Mouse (Mus musculus) CH12.LX (cell line): ENCODE results near the gene Gabrb1. TPM values are rescaled to one million over a fixed set of nuclear protein-coding genes. Genes with fewer than 3 reads are reported as not detected.

Source experiments
- DNase-seq: peaks from one replicate; pipeline ENCODE4 v3.0.0-alpha.2; 2013; ENCODE audit errors: extremely low read depth
- H3K27ac ChIP-seq: 2 replicates; pipeline ENCODE4 v1.5.1; 2012; ENCODE audit warnings: low read depth, mild to moderate bottlenecking, control low read depth, moderate library complexity; ENCODE audit not compliant: insufficient read depth
- H3K27me3 ChIP-seq: replicated peaks from 2 replicates; pipeline ENCODE3; 2012; ENCODE audit warnings: inconsistent platforms
- H3K36me3 ChIP-seq, 2 experiments: replicated peaks in 1 of 2; 2 replicates each; pipeline versions ENCODE3 to v1.6.1; 2012; ENCODE audit warnings: inconsistent platforms in 1 of 2, low read length in 1 of 2, mild to moderate bottlenecking in 1 of 2, mixed read lengths in 1 of 2, moderate library complexity in 1 of 2; ENCODE audit not compliant: control insufficient read depth in 1 of 2, insufficient read depth in 1 of 2
- H3K4me1 ChIP-seq, 2 experiments: 2 replicates each; pipeline ENCODE4 v1.6.1; 2012; ENCODE audit warnings: inconsistent platforms in 1 of 2, moderate library complexity in 1 of 2; ENCODE audit not compliant: insufficient read depth in 2 of 2, control insufficient read depth in 1 of 2
- H3K4me2 ChIP-seq: 2 replicates; pipeline ENCODE4 v1.6.1; 2012; ENCODE audit warnings: low read depth, mild to moderate bottlenecking, control low read depth; ENCODE audit not compliant: poor library complexity, insufficient read depth, severe bottlenecking
- H3K4me3 ChIP-seq, 3 experiments: fragments of 150-350 bp in 1 of 3; sonication (generic) in 1 of 3; replicated peaks in 1 of 3; 2 replicates each; pipeline versions ENCODE3 to v1.5.1; 2011 to 2012; ENCODE audit warnings: low read depth in 2 of 3, low read length in 2 of 3, mild to moderate bottlenecking in 2 of 3, moderate library complexity in 2 of 3, control low read depth in 1 of 3, improper control_type of control experiment in 1 of 3, inconsistent platforms in 1 of 3, mixed read lengths in 1 of 3; ENCODE audit not compliant: poor library complexity in 1 of 3
- H3K79me2 ChIP-seq: replicated peaks from 2 replicates; pipeline ENCODE4 v1.6.1; 2012; ENCODE audit warnings: mild to moderate bottlenecking, moderate library complexity; ENCODE audit not compliant: control insufficient read depth, poor library complexity, insufficient read depth, severe bottlenecking; ENCODE audit errors: extremely low read depth
- H3K9ac ChIP-seq: 2 replicates; pipeline ENCODE4 v1.6.1; 2012; ENCODE audit warnings: low read depth, mild to moderate bottlenecking, control low read depth, moderate library complexity; ENCODE audit not compliant: insufficient read depth
- H3K9me3 ChIP-seq: replicated peaks from 2 replicates; pipeline ENCODE3; 2012; ENCODE audit warnings: low read length, inconsistent platforms, mixed read lengths
- BHLHE40 ChIP-seq: IDR thresholded peaks from 2 replicates; pipeline ENCODE4 v1.6.1; 2011; ENCODE audit warnings: mild to moderate bottlenecking, low read depth, low read length, improper control_type of control experiment
- CHD1 ChIP-seq: IDR thresholded peaks from 2 replicates; pipeline ENCODE4 v1.6.1; 2012; ENCODE audit warnings: low read depth, low read length, improper control_type of control experiment, inconsistent platforms
- CHD2 ChIP-seq: IDR thresholded peaks from 2 replicates; pipeline ENCODE4 v1.6.1; 2011; ENCODE audit warnings: low read length, improper control_type of control experiment
- CTCF ChIP-seq, 2 experiments: IDR thresholded peaks in 1 of 2; conservative IDR thresholded peaks in 1 of 2; 2 replicates each; pipeline ENCODE4 v1.5.1; 2011 to 2012; ENCODE audit warnings: low read depth in 2 of 2, low read length in 2 of 2, improper control_type of control experiment in 1 of 2, inconsistent platforms in 1 of 2, mild to moderate bottlenecking in 1 of 2, moderate library complexity in 1 of 2
- E2F4 ChIP-seq: IDR thresholded peaks from 2 replicates; pipeline ENCODE4 v1.6.1; 2011; ENCODE audit warnings: low read depth, low read length, improper control_type of control experiment; ENCODE audit not compliant: insufficient replicate concordance
- EP300 ChIP-seq: IDR thresholded peaks from 2 replicates; pipeline ENCODE4 v1.6.1; 2011; ENCODE audit warnings: low read length, improper control_type of control experiment
- IRF4 ChIP-seq: IDR thresholded peaks from 2 replicates; pipeline ENCODE4 v1.6.1; 2014; ENCODE audit warnings: low read depth, mild to moderate bottlenecking, inconsistent platforms, low read length, improper control_type of control experiment
- JUND ChIP-seq: conservative IDR thresholded peaks from 2 replicates; pipeline ENCODE4 v1.6.1; 2011; ENCODE audit warnings: low read depth, low read length, improper control_type of control experiment
- KAT2A ChIP-seq: IDR thresholded peaks from 2 replicates; pipeline ENCODE4 v1.6.1; 2012; ENCODE audit warnings: low read length, improper control_type of control experiment, inconsistent platforms; ENCODE audit not compliant: insufficient replicate concordance
- MAFK ChIP-seq: IDR thresholded peaks from 2 replicates; pipeline ENCODE4 v1.6.1; 2011; ENCODE audit warnings: low read length, improper control_type of control experiment; ENCODE audit not compliant: insufficient replicate concordance
- MAX ChIP-seq: IDR thresholded peaks from 2 replicates; pipeline ENCODE4 v1.6.1; 2011; ENCODE audit warnings: low read length, improper control_type of control experiment
- MYC ChIP-seq: IDR thresholded peaks from 2 replicates; pipeline ENCODE4 v1.6.1; 2011; ENCODE audit warnings: low read depth, mild to moderate bottlenecking, improper control_type of control experiment, low read length
- NELFE ChIP-seq: IDR thresholded peaks from 2 replicates; pipeline ENCODE4 v1.6.1; 2011; ENCODE audit warnings: low read depth, low read length, improper control_type of control experiment
- NRF1 ChIP-seq: IDR thresholded peaks from 2 replicates; pipeline ENCODE4 v1.6.1; 2014; ENCODE audit warnings: low read depth, mild to moderate bottlenecking, inconsistent platforms, low read length, improper control_type of control experiment, moderate library complexity
- PAX5 ChIP-seq: IDR thresholded peaks from 2 replicates; pipeline ENCODE4 v1.6.1; 2012; ENCODE audit warnings: low read length, inconsistent platforms, mixed read lengths
- POLR2AphosphoS2 ChIP-seq: IDR thresholded peaks from 2 replicates; pipeline ENCODE4 v1.6.1; 2011; ENCODE audit warnings: low read depth, low read length, improper control_type of control experiment
- RAD21 ChIP-seq: IDR thresholded peaks from 2 replicates; pipeline ENCODE4 v1.6.1; 2011; ENCODE audit warnings: low read depth, mild to moderate bottlenecking, low read length, improper control_type of control experiment, moderate library complexity
- SMC3 ChIP-seq: IDR thresholded peaks from 2 replicates; pipeline ENCODE4 v1.6.1; 2011; ENCODE audit warnings: low read depth, low read length, improper control_type of control experiment
- USF1 ChIP-seq: IDR thresholded peaks from 2 replicates; pipeline ENCODE4 v1.6.1; 2014; ENCODE audit warnings: low read depth, mild to moderate bottlenecking, inconsistent platforms, low read length, improper control_type of control experiment
- ZKSCAN1 ChIP-seq: IDR thresholded peaks from 2 replicates; pipeline ENCODE4 v1.6.1; 2012; ENCODE audit warnings: low read depth, inconsistent platforms, low read length, improper control_type of control experiment, borderline replicate concordance
- ZMIZ1 ChIP-seq: IDR thresholded peaks from 2 replicates; pipeline ENCODE4 v1.6.1; 2012; ENCODE audit warnings: low read depth, mild to moderate bottlenecking, inconsistent platforms, low read length, improper control_type of control experiment
- ZNF384 ChIP-seq: IDR thresholded peaks from 2 replicates; pipeline ENCODE4 v1.6.1; 2012; ENCODE audit warnings: low read depth, low read length, improper control_type of control experiment, inconsistent platforms
- dilution Hi-C: fragments of 300-500 bp; cut with MboI; formaldehyde crosslinking; loops from 2 replicates; pipeline ENCODE4 v1.14.3; 2020; ENCODE audit warnings: low sequenced_read_pairs; ENCODE audit not compliant: extremely low pct_unique_long_range_greater_than_20kb, extremely low pct_ligation_motif_present
- in situ Hi-C: fragments of 300-500 bp; cut with MboI; formaldehyde crosslinking; loops from 3 replicates; pipeline ENCODE4 v1.14.3; 2019; ENCODE audit warnings: low sequenced_read_pairs, low pct_ligation_motif_present, low pct_unique_long_range_greater_than_20kb, mixed read lengths
- polyA plus RNA-seq: library from polyadenylated mRNA; unstranded; fragments of >175 nt; gene quantifications from 2 replicates; pipeline ENCODE4 v1.2.1, GENCODE M21; 2012; ENCODE audit warnings: low read depth; ENCODE audit not compliant: insufficient read length
- total RNA-seq, 2 experiments: library from RNA; depleted of rRNA; stranded (reverse); fragments of 300-350 nt in 1 of 2; fragments of >200 nt in 1 of 2; gene quantifications; 2 replicates each; pipeline ENCODE4 v1.2.3; 2012 to 2014

Gene Gabrb1
- total and polyA plus RNA-seq, 3 experiments, result 0.04 TPM; not detected in 2

DNA sequence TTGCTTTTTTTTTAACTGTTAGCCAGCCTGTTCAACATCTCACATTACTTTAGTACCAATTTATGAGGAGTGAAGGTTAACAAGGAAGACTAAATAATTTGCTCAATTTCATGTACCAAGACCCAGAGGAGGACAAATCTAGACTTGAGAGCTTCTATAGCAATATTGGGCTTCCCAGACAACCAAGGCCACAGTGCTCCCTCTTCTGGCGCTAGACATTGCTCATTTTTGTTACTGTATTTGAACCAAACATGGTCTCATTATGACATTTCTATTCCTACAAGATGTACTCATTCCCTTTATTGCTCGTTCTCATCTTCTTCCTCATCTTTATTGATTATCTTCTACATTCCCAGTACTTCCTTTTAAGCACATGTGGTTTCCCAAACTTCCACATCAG, 307.6 kb downstream of the Gabrb1 start:
- Histone ChIP-seq H3K4me1 (no peaks in the 10 kb centered on the region), H3K79me2 (no peaks in the 10 kb centered on the region), H3K9ac (no peak overlapping the region), H3K4me2 (no peak overlapping the region), H3K27ac (no peak overlapping the region), H3K27me3 (no peaks in the 10 kb centered on the region), H3K9me3 (no peaks in the 10 kb centered on the region), H3K4me3 (no peak overlapping the region), H3K36me3 (no peaks in the 10 kb centered on the region)
- dilution Hi-C loops (no loop called here), in situ Hi-C loops (no loop called here)
- no peak for TF ChIP-seq NELFE
- no peak for TF ChIP-seq MAX
- TF ChIP-seq ZKSCAN1, result no peak
- no peak for TF ChIP-seq USF1
- peak in 1 of 2 experiments; percentile 56; a peak in 2 of 4 replicates for TF ChIP-seq CTCF (conservative IDR thresholded peaks at IDR 0.05 in 1 of 2, IDR thresholded peaks at IDR 0.05 in 1 of 2; ENCODE audit: low read depth in 2 of 2, low read length in 2 of 2)
- TF ChIP-seq ZMIZ1, result no peak
- TF ChIP-seq MAFK, result no peak
- TF ChIP-seq RAD21, result peak; percentile 50
- TF ChIP-seq CHD2, result no peak
- no peak for TF ChIP-seq CHD1
- TF ChIP-seq E2F4, result no peak
- peak; percentile 60 for TF ChIP-seq SMC3
- TF ChIP-seq KAT2A, result no peak
- TF ChIP-seq IRF4, result no peak
- TF ChIP-seq BHLHE40, result no peak
- TF ChIP-seq NRF1, result no peak
- no peak for TF ChIP-seq MYC
- no peak for TF ChIP-seq EP300
- TF ChIP-seq POLR2AphosphoS2, result no peak
- TF ChIP-seq JUND, result no peak
- TF ChIP-seq ZNF384, result no peak
- DNase-seq, result peak; percentile 12

DNA sequence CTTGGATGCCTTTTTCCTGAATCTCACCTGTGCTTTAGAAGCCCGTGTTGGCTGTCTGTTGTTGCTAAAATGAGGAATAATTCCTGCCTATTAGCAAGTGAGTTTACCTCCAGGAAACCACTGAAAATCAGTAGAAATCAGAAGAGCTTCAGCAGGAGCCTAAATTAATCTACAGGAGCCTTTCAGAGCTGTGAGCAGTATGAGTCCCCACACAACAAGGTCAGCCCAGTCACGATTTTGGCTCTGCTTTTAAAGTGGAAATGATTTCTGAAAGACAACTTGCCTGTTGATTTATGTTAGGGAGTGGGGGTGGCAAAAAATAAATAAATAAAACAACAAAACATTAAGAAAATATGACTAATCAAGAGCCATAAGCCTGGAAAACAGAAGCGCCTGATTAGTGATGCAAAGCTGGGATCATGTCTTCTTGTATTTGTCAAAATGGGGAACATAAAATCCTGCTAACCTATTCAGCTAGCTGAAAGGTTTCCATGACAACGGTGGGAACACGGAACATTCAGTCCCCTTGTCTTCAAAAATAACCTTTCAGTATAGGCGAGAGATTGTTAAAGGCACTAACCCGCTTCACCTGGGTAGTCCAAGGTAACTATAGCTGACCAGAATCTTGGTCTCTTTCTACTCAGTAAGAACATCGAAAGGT, 312.4 kb downstream of the Gabrb1 start:
- Histone ChIP-seq H3K27ac (no peak overlapping the region), H3K4me1 (no peaks in the 10 kb centered on the region), H3K27me3 (no peaks in the 10 kb centered on the region), H3K4me2 (no peak overlapping the region), H3K4me3 (no peak overlapping the region), H3K79me2 (no peaks in the 10 kb centered on the region), H3K9me3 (no peaks in the 10 kb centered on the region), H3K36me3 (no peaks in the 10 kb centered on the region), H3K9ac (no peak overlapping the region)
- peak; percentile 2 for DNase-seq
- no peak for TF ChIP-seq NRF1
- TF ChIP-seq PAX5, result no peak
- dilution Hi-C loops (no loop called here), in situ Hi-C loops (no loop called here)
